Mouse (Mus musculus) intestine, embryonic 14.5 days (tissue): ENCODE data around the gene Pmpcb. TPM values are rescaled to one million over a fixed set of nuclear protein-coding genes. Genes with fewer than 3 reads are reported as not detected.

Experiments
- ATAC-seq: fragments of 200-750 bp; cut with Nextera tagmentation; replicated peaks from 2 replicates; pipeline ENCODE4 v1.8.0; 2017; ENCODE audit warnings: low read depth, moderate number of reproducible peaks, moderate TSS enrichment, moderate library complexity; ENCODE audit not compliant: low FRiP score, low TSS enrichment
- DNase-seq: peaks from one replicate; pipeline ENCODE4 v3.0.0-alpha.2; 2018; ENCODE audit warnings: low spot score
- H3K27ac ChIP-seq: fragments of 300-500 bp; sonication (generic); 2 replicates; pipeline ENCODE4 v1.5.1; 2014; ENCODE audit warnings: low read depth, mild to moderate bottlenecking, control low read depth
- H3K27me3 ChIP-seq: fragments of 300-500 bp; sonication (generic); replicated peaks from 2 replicates; pipeline ENCODE4 v1.6.1; 2014; ENCODE audit warnings: low read length, control low read depth; ENCODE audit not compliant: control insufficient read depth, insufficient read depth
- H3K36me3 ChIP-seq: fragments of 300-500 bp; sonication (generic); 2 replicates; pipeline ENCODE4 v1.6.1; 2014; ENCODE audit warnings: low read length, control low read depth; ENCODE audit not compliant: control insufficient read depth, insufficient read depth
- H3K4me1 ChIP-seq: fragments of 300-500 bp; sonication (generic); replicated peaks from 2 replicates; pipeline ENCODE4 v1.6.1; 2014; ENCODE audit warnings: low read length, control low read depth, mixed read lengths; ENCODE audit not compliant: control insufficient read depth, insufficient read depth
- H3K4me2 ChIP-seq: fragments of 300-500 bp; sonication (generic); 2 replicates; pipeline ENCODE4 v1.6.1; 2014; ENCODE audit warnings: low read length
- H3K4me3 ChIP-seq: fragments of 300-500 bp; sonication (generic); 2 replicates; pipeline ENCODE4 v1.5.1; 2014; ENCODE audit warnings: low read depth, low read length, control low read depth, mixed read lengths
- H3K9ac ChIP-seq: fragments of 300-500 bp; sonication (generic); 2 replicates; pipeline ENCODE4 v1.6.1; 2014; ENCODE audit warnings: mild to moderate bottlenecking, low read length
- H3K9me3 ChIP-seq: fragments of 300-500 bp; sonication (generic); 2 replicates; pipeline ENCODE4 v1.6.1; 2016; ENCODE audit warnings: low read length, control low read depth; ENCODE audit not compliant: control insufficient read depth
- WGBS: fragments of 180-500 bp; shearing (Covaris S2); extraction: QIAGEN DNeasy Blood & Tissue Kit; methylation state at CpG from one replicate; pipeline ENCODE4 v1.1.7; 2014; 5-methylcytosine and 5-hydroxymethylcytosine counted together
- polyA plus RNA-seq: library from polyadenylated mRNA; unstranded; fragments of >200 nt; fragmentation: Nextera tagmentation; extraction: Ambion mirVana; gene quantifications from 2 replicates; pipeline ENCODE4 v1.2.1, GENCODE M21; 2014

Gene Pmpcb
- polyA plus RNA-seq, 1 experiment from 2014 or later = 78.4 TPM

GRCm38 (mm10) chr5:21784161-21785052 lies 47.5 kb downstream of the Pmpcb start:
- peak overlapping the region; percentile 62; the same call in 1 of the 2 replicates for H3K27ac ChIP-seq
- peak overlapping the region; percentile 90 for H3K4me3 ChIP-seq
- H3K4me2 ChIP-seq = peak overlapping the region; percentile 93
- H3K36me3 ChIP-seq = peaks cover 40% of the 10 kb centered on the region
- DNase-seq (peak; percentile 84), ATAC-seq (peak; percentile 74)
- no peaks in the 10 kb centered on the region for H3K27me3 ChIP-seq
- peak overlapping the region; percentile 74 for H3K9ac ChIP-seq
- H3K9me3 ChIP-seq = no peaks in the 10 kb centered on the region
- WGBS = under 1% methylated on average over 51 of the region's 51 CpGs
- peaks cover 12% of the 10 kb centered on the region; the same call in 1 of the 2 replicates for H3K4me1 ChIP-seq

GRCm38 (mm10) chr5:21785053-21785452 lies 48.1 kb downstream of the Pmpcb start, which contains the start of the genes Dnajc2 and Psmc2:
Gene Dnajc2 (minus strand): TSS chr5:21785251.
Gene Psmc2 (plus strand): TSS chr5:21785283.
- peak within 1 kb of the TSS; percentile 74 for H3K9ac ChIP-seq
- no peaks in the 10 kb centered on the region for H3K27me3 ChIP-seq
- DNase-seq (peak; percentile 92), ATAC-seq (peak; percentile 95)
- H3K4me2 ChIP-seq = peak within 1 kb of the TSS; percentile 93
- H3K36me3 ChIP-seq = peaks cover 33% of the 10 kb centered on the region
- WGBS = 0% methylated on average over 37 of the region's 37 CpGs
- peaks cover 12% of the 10 kb centered on the region; the same call in 1 of the 2 replicates for H3K4me1 ChIP-seq
- H3K9me3 ChIP-seq = no peaks in the 10 kb centered on the region
- peak within 1 kb of the TSS; percentile 93 for H3K4me3 ChIP-seq
- H3K27ac ChIP-seq = peak within 1 kb of the TSS; percentile 86; the same call in 1 of the 2 replicates

GRCm38 (mm10) chr5:21785776-21786175 lies 48.8 kb downstream of the Pmpcb start:
- no peak for DNase-seq
- H3K27ac ChIP-seq = no peak overlapping the region
- no peak for ATAC-seq
- H3K9ac ChIP-seq = no peak overlapping the region
- peak overlapping the region; percentile 93 for H3K4me2 ChIP-seq
- no peaks in the 10 kb centered on the region for H3K9me3 ChIP-seq
- H3K4me1 ChIP-seq = peaks cover 12% of the 10 kb centered on the region; the same call in 1 of the 2 replicates
- peaks cover 26% of the 10 kb centered on the region for H3K36me3 ChIP-seq
- no peak overlapping the region for H3K4me3 ChIP-seq
- 80% methylated on average over 7 of the region's 7 CpGs for WGBS
- no peaks in the 10 kb centered on the region for H3K27me3 ChIP-seq

- Histone ChIP-seq H3K27ac (peak overlapping the region; percentile 86), H3K36me3 (peaks cover 19% of the 10 kb centered on the region), H3K9me3 (no peaks in the 10 kb centered on the region), H3K9ac (peak overlapping the region; percentile 94), H3K27me3 (no peaks in the 10 kb centered on the region), H3K4me1 (peaks cover 12% of the 10 kb centered on the region; the same call in 1 of the 2 replicates), H3K4me2 (peak overlapping the region; percentile 83), H3K4me3 (peak overlapping the region; percentile 93)
- DNase-seq = peak; percentile 98
- 2% methylated on average over 51 of the region's 51 CpGs for WGBS
- peak; percentile 80 for ATAC-seq
Observed at GRCm38 (mm10) chr5:21786258-21787185, 49.6 kb downstream of the Pmpcb start.

GRCm38 (mm10) chr5:21787186-21788105 lies 50.5 kb downstream of the Pmpcb start:
- Histone ChIP-seq H3K27me3 (no peaks in the 10 kb centered on the region), H3K9ac (peak overlapping the region; percentile 94), H3K4me2 (peak overlapping the region; percentile 83), H3K9me3 (no peaks in the 10 kb centered on the region), H3K4me1 (peaks cover 12% of the 10 kb centered on the region; the same call in 1 of the 2 replicates), H3K27ac (no peak overlapping the region; the same call in 1 of the 2 replicates), H3K4me3 (peak overlapping the region; percentile 93), H3K36me3 (peaks cover 9% of the 10 kb centered on the region)
- no peak for DNase-seq
- ATAC-seq = no peak
- WGBS = 36% methylated on average over 11 of the region's 11 CpGs

DNA sequence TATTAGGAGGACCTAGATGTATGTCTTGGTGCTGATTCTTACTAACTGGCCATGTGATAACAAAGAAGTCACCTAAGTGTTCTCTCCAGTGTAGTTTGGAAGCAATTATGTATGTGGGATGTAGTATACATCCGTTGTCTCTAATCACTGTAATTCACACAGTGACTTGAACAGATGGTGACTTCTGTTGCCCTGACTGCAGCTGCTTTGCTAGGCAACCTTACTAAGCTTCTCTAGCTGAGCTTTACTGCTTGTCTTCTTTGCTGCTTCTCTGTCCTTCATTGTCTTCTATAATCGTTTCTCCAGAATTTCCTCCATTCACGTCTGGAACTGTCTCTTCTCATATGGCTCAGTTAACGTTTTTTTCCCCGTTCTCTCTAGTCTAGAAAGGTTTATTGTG lies 52.1 kb downstream of the Pmpcb start:
- H3K4me3 ChIP-seq = no peak overlapping the region
- ATAC-seq = no peak
- no peak overlapping the region for H3K4me2 ChIP-seq

DNA sequence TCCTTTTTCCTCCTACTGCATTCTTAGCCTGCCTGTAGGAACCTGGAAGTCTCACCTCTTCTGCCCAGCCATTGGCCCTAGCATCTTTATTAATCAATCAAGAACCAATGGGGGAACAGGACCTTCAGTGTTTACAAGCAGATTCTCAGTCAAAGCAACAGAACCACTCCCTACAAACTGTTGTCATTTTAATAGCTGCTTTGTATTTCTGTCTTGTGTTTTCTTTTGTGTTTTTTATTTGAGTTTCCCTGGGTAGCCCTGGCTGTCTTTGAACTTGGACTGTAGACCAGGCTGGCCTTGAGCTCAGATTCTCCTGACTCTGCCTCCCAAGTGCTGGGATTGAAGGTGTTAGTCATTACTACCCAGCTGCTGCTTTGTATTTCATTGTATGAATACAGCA lies 55.2 kb downstream of the Pmpcb start:
- no peaks in the 10 kb centered on the region for H3K27me3 ChIP-seq
- H3K4me2 ChIP-seq = no peak overlapping the region
- no peak overlapping the region for H3K4me3 ChIP-seq
- peaks cover 24% of the 10 kb centered on the region for H3K36me3 ChIP-seq
- H3K9me3 ChIP-seq = no peaks in the 10 kb centered on the region
- H3K9ac ChIP-seq = no peak overlapping the region
- H3K27ac ChIP-seq = no peak overlapping the region
- ATAC-seq = no peak
- H3K4me1 ChIP-seq = peaks cover 9% of the 10 kb centered on the region; the same call in 1 of the 2 replicates
- no peak for DNase-seq

More for the DNA sequence above, 52.1 kb downstream of the Pmpcb start:
- Histone ChIP-seq H3K9me3 (no peaks in the 10 kb centered on the region), H3K9ac (no peak overlapping the region), H3K36me3 (0 out of 2 replicates have a peak, but pooled peaks cover 4% of the 10 kb centered on the region), H3K27ac (no peak overlapping the region), H3K4me1 (peaks cover 10% of the 10 kb centered on the region; the same call in 1 of the 2 replicates), H3K27me3 (no peaks in the 10 kb centered on the region)
- no peak for DNase-seq
- 64% methylated on average over 5 of the region's 5 CpGs for WGBS
